Mouse (Mus musculus) cerebellum, adult (tissue): ENCODE data around the gene Scn3b.

Experiments used
- ATAC-seq: cut with Nextera tagmentation; 2 replicates; pipeline ENCODE4 v1.9.2; 2017; ENCODE audit warnings: mild to moderate bottlenecking, moderate library complexity, mixed read lengths; ENCODE audit not compliant: insufficient number of reproducible peaks, low FRiP score, low TSS enrichment

Gene Scn3b

GRCm38 (mm10) chr9:40333649-40334396 lies 64.8 kb downstream of the Scn3b start:
- peak; percentile 12; the same call in 1 of the 2 replicates for ATAC-seq

- no peak for ATAC-seq
Measured at GRCm38 (mm10) chr9:40334617-40335016, 65.6 kb downstream of the Scn3b start.

- no peak for ATAC-seq
Measured at GRCm38 (mm10) chr9:40336701-40337100, 67.7 kb downstream of the Scn3b start.

GRCm38 (mm10) chr9:40337131-40337820 lies 68.3 kb downstream of the Scn3b start:
- ATAC-seq, result no peak

GRCm38 (mm10) chr9:40339578-40339977 lies 70.6 kb downstream of the Scn3b start:
- ATAC-seq, result no peak
